Mouse (Mus musculus): ENCODE results near the gene Ski.

DNA sequence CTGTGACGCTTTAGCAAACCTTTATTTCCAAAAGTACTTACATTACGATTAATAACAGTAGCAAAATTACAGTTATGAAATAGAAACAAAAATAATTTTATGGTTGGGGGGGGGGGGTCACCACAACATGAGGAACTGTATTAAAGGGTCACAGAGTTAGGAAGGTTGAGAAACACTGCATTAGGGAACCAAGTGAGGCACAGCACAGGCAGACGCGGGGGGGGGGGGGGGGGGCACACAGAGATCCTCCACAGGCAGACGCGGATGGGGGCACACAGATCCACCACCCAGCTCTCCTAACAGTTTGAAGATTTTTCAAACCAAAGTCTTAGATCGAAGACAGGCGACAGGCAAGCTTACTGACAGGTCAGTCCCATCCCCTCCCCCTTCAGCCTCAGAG is 15.9 kb downstream of the Ski start:
- no peak for TF ChIP-seq CTCF (IDR thresholded peaks at IDR 0.05; ENCODE audit: insufficient read depth, low read length)
- TF ChIP-seq POLR2A (IDR thresholded peaks at IDR 0.05; ENCODE audit: borderline replicate concordance, extremely low read depth, low read depth, low read length), result no peak

Data from lung, adult 2 months (tissue).